Mouse (Mus musculus): Measurements from ENCODE around the gene Naip5.
"Not testable (repeated sequence)": the region's sequence is repeated elsewhere in the genome, so short reads cannot be mapped to it uniquely, and the experiment has no call there.

DNA sequence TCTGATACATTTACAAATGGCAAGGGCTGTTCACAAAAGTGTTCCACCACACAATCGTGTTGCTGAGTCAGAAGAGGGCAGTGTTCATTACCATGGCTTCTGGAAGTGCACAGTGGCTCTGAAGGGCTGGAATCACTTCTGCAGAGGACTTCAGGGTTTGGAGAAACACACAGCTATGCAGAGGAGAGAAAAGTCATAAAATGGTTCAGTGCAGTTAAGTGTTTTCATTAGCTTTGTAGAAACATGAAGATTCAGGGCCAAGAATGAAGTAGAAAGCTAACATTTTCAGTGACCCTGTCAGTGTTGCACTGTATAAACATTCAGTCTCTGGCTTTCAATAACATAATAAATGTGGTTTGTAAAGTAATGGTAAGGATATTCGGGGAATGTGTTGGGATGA lies 79.7 kb downstream of the Naip5 start:
- TF ChIP-seq MAFK (IDR thresholded peaks at IDR 0.05; ENCODE audit: insufficient read depth, low read depth, low read length); HCFC1 (IDR thresholded peaks at IDR 0.05; ENCODE audit: borderline replicate concordance, insufficient read depth, low read length); ZC3H11A (IDR thresholded peaks at IDR 0.05; ENCODE audit: borderline replicate concordance, low read depth, low read length): not testable (repeated sequence)

Data from ES-E14 (cell line).